Mouse (Mus musculus) kidney, adult 10 weeks (tissue): Measurements from ENCODE around the gene Fut1. TPM values are rescaled to one million over a fixed set of nuclear protein-coding genes. Genes with fewer than 3 reads are reported as not detected.

Source experiments
- polyA plus RNA-seq: library from polyadenylated mRNA; stranded (reverse); fragments of 350-450 nt; fragmentation: Illumina TruSeq; extraction: RNeasy Lipid Tissue Mini Kit (QIAGEN cat#74804); gene quantifications from one replicate; pipeline ENCODE4 v1.2.3, GENCODE M21; 2014; ENCODE audit warnings: low read depth, low replicate concordance

Fut1 gene
- polyA plus RNA-seq: 0.16 TPM

GRCm38 (mm10) chr7:45617042-45617695, at the start of gene Fut1:
Gene Fut1, plus strand, starts transcription at chr7:45617289.

GRCm38 (mm10) chr7:45570103-45570741, 46.9 kb upstream of the Fut1 start, which contains the start of gene Bcat2:
Gene Bcat2, plus strand, starts transcription at chr7:45570153.

GRCm38 (mm10) chr7:45621443-45621842, 4.4 kb downstream of the Fut1 start, which contains the start of gene Izumo1:
Gene Izumo1, plus strand, starts transcription at chr7:45621811.

GRCm38 (mm10) chr7:45627261-45627660, 10.2 kb downstream of the Fut1 start, which contains the start of gene Rasip1:
Gene Rasip1, plus strand, starts transcription at chr7:45627488.

GRCm38 (mm10) chr7:45639561-45640027, 22.5 kb downstream of the Fut1 start, which contains the start of gene Mamstr:
Gene Mamstr, plus strand, starts transcription at chr7:45639977.

GRCm38 (mm10) chr7:45666161-45666560, 49.1 kb downstream of the Fut1 start, which contains the start of gene Fut2:
Gene Fut2, minus strand, starts transcription at chr7:45666394.

Other genes with a start within 250 kb of the Fut1 start
- not detected for gene Lin7b, start 246.7 kb upstream of the Fut1 start, polyA plus RNA-seq
- gene Snrnp70, start 221.5 kb upstream of the Fut1 start, polyA plus RNA-seq: 40.0 TPM
- gene Kcna7, start 211.6 kb upstream of the Fut1 start, polyA plus RNA-seq: not detected
- 0.53 TPM for gene Ntf5, start 203.6 kb upstream of the Fut1 start, polyA plus RNA-seq
- not detected for gene Lhb, start 196.5 kb upstream of the Fut1 start, polyA plus RNA-seq
- gene Gys1, start 182.4 kb upstream of the Fut1 start, polyA plus RNA-seq: 5.7 TPM
- gene Ruvbl2, start 179.2 kb upstream of the Fut1 start, polyA plus RNA-seq: 0.36 TPM
- 9.1 TPM for gene Ftl1, start 157.4 kb upstream of the Fut1 start, polyA plus RNA-seq
- gene Bax, start 150.4 kb upstream of the Fut1 start, polyA plus RNA-seq: 0.65 TPM
- gene Tulp2, start 135.4 kb upstream of the Fut1 start, polyA plus RNA-seq: not detected
- not detected for gene Gm45808, start 130.5 kb upstream of the Fut1 start, polyA plus RNA-seq
- gene Dhdh, start 128.5 kb upstream of the Fut1 start, polyA plus RNA-seq: 13.6 TPM
- 44.8 TPM for gene Nucb1, start 106.9 kb upstream of the Fut1 start, polyA plus RNA-seq
- gene Ppp1r15a, start 91.0 kb upstream of the Fut1 start, polyA plus RNA-seq: 0.97 TPM
- not detected for gene Plekha4, start 91.0 kb upstream of the Fut1 start, polyA plus RNA-seq
- gene Hsd17b14, start 62.4 kb upstream of the Fut1 start, polyA plus RNA-seq: 5.9 TPM
- gene Bcat2, start 47.1 kb upstream of the Fut1 start, polyA plus RNA-seq: 3.6 TPM
- not detected for gene Fgf21, start 1.8 kb upstream of the Fut1 start, polyA plus RNA-seq
- gene Izumo1, start 4.5 kb downstream of the Fut1 start, polyA plus RNA-seq: not detected
- gene Rasip1, start 10.2 kb downstream of the Fut1 start, polyA plus RNA-seq: not detected
- not detected for gene Mamstr, start 22.7 kb downstream of the Fut1 start, polyA plus RNA-seq
- not detected for gene Fut2, start 49.1 kb downstream of the Fut1 start, polyA plus RNA-seq
- gene Ntn5, start 66.7 kb downstream of the Fut1 start, polyA plus RNA-seq: not detected
- not detected for gene Sec1, start 77.1 kb downstream of the Fut1 start, polyA plus RNA-seq
- not detected for gene Car11, start 82.6 kb downstream of the Fut1 start, polyA plus RNA-seq
- gene Dbp, start 87.8 kb downstream of the Fut1 start, polyA plus RNA-seq: 1.5 TPM
- 0.65 TPM for gene Rpl18, start 98.2 kb downstream of the Fut1 start, polyA plus RNA-seq
- 0.32 TPM for gene Sphk2, start 100.7 kb downstream of the Fut1 start, polyA plus RNA-seq
- not detected for gene Fam83e, start 103.9 kb downstream of the Fut1 start, polyA plus RNA-seq
- not detected for gene Spaca4, start 108.5 kb downstream of the Fut1 start, polyA plus RNA-seq
- gene Lmtk3, start 166.4 kb downstream of the Fut1 start, polyA plus RNA-seq: not detected
- gene Sult2b1, start 167.4 kb downstream of the Fut1 start, polyA plus RNA-seq: not detected
- gene Cyth2, start 197.3 kb downstream of the Fut1 start, polyA plus RNA-seq: 10.8 TPM
- gene Kcnj14, start 207.5 kb downstream of the Fut1 start, polyA plus RNA-seq: not detected
- gene Grwd1, start 213.7 kb downstream of the Fut1 start, polyA plus RNA-seq: 1.0 TPM